Mouse (Mus musculus): ENCODE measurements around the gene Fchsd2. TPM values are rescaled to one million over a fixed set of nuclear protein-coding genes. Genes with fewer than 3 reads are reported as not detected.

Fchsd2 gene
- polyA plus RNA-seq, 1 experiment, result 0.02 TPM

DNA sequence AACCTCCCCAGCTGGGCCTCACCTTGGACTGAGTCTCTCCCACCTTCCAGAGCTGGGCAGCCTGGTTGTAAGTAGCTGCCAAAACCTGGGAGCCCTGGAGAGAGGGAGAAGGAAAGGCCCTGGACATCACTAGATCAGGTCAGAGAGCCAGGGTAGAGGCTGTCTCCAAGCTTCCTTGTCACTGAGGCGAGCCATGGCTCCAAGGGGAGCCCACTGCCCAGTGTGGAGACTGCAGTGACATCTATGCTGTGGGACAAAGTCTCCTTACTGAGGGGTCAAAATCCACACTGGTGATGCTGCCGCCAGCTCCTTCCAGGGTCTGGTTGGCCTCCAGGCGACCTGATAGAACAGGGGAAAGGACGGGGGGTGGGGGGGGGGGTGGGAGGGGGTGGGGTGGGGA lies 199.4 kb downstream of the Fchsd2 start:
- Histone ChIP-seq H3K27me3 (ENCODE audit: control insufficient read depth) (peaks cover 10% of the 10 kb centered on the region), H3K36me3 (ENCODE audit: control insufficient read depth) (no peaks in the 10 kb centered on the region; the same call in 1 of the 2 replicates), H3K9me3 (ENCODE audit: control insufficient read depth, low read length) (no peaks in the 10 kb centered on the region), H3K4me1 (ENCODE audit: control insufficient read depth) (peaks cover 4% of the 10 kb centered on the region; the same call in 1 of the 2 replicates), H3K4me3 (replicated peaks) (no peak overlapping the region)
- TF ChIP-seq TAL1 (IDR thresholded peaks at IDR 0.05; ENCODE audit: low read length), result no peak
- no peak for TF ChIP-seq GATA1 (IDR thresholded peaks at IDR 0.05; ENCODE audit: low read length)

DNA sequence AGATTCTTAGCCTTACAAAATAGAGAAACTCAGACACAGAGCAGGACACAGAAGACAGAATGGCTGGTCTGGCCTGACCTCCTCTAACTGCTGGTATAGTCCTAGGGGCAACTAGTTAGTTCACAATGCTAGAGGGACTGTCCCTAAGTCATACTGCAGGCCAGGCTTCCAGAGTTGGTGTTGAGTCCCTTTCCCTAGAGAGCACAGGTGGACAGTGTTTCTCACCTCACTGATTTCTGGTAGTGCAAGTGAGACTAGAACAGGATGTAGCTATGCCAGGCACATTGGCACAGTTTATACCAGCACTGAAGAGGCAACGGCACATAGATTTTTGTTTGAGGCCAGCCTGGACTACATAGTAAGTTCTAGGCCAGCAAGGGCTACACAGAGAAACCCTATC lies 200.0 kb downstream of the Fchsd2 start:
- TF ChIP-seq TAL1 (IDR thresholded peaks at IDR 0.05; ENCODE audit: low read length), result no peak
- TF ChIP-seq GATA1 (IDR thresholded peaks at IDR 0.05; ENCODE audit: low read length), result no peak
- H3K27me3 ChIP-seq (ENCODE audit: control insufficient read depth), result peaks cover 14% of the 10 kb centered on the region
- H3K36me3 ChIP-seq (ENCODE audit: control insufficient read depth), result no peaks in the 10 kb centered on the region; the same call in 1 of the 2 replicates
- H3K4me3 ChIP-seq (replicated peaks), result no peak overlapping the region
- peaks cover 5% of the 10 kb centered on the region; the same call in 1 of the 2 replicates for H3K4me1 ChIP-seq (ENCODE audit: control insufficient read depth)
- H3K9me3 ChIP-seq (ENCODE audit: control insufficient read depth, low read length), result no peaks in the 10 kb centered on the region

DNA sequence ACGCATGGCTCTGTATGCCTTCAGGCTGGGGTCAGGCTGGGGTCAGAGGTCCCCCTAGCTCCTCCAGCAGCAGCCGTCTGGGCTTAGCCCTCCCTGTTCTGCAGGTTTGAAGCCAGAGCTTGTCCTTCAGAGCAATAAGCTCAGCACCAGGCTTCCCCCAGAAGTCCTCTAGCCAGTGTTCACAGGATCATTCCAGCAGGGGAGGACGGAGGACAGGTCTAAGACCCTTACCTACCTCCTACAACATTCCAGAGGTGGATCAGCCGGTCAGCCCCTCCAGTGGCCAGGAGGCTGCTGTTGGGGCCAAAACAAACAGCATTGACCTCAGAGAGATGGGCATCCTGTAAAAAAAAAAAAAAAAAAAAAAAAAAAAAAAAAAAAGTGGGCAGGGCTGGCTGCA lies 200.5 kb downstream of the Fchsd2 start:
- Histone ChIP-seq H3K4me1 (ENCODE audit: control insufficient read depth) (peaks cover 5% of the 10 kb centered on the region; the same call in 1 of the 2 replicates), H3K36me3 (ENCODE audit: control insufficient read depth) (no peaks in the 10 kb centered on the region; the same call in 1 of the 2 replicates), H3K9me3 (ENCODE audit: control insufficient read depth, low read length) (no peaks in the 10 kb centered on the region), H3K4me3 (replicated peaks) (no peak overlapping the region), H3K27me3 (ENCODE audit: control insufficient read depth) (peaks cover 18% of the 10 kb centered on the region)
- TF ChIP-seq TAL1 (IDR thresholded peaks at IDR 0.05; ENCODE audit: low read length) (no peak), GATA1 (IDR thresholded peaks at IDR 0.05; ENCODE audit: low read length) (no peak)

DNA sequence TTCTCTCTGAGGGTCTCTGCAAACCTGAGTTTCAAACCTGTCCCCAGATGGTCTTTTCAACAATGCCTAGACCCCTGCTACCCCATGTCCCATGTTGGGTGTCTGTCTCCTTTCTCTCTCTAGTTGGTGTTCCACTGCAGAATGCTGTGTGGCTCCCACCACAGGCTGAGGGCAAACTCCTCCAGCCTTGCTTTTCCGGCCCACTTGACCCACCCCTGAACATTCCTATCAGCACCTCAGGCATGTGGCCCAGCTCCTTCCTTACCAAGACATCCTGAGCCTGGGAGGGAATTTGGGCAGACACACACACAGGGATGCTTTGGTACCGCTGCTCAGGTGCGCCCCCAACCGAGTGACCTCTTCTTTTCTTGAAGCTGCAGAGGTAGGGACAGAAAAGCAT lies 200.9 kb downstream of the Fchsd2 start:
- TF ChIP-seq TAL1 (IDR thresholded peaks at IDR 0.05; ENCODE audit: low read length), result no peak
- TF ChIP-seq GATA1 (IDR thresholded peaks at IDR 0.05; ENCODE audit: low read length), result no peak
- no peaks in the 10 kb centered on the region; the same call in 1 of the 2 replicates for H3K36me3 ChIP-seq (ENCODE audit: control insufficient read depth)
- H3K27me3 ChIP-seq (ENCODE audit: control insufficient read depth), result peaks cover 19% of the 10 kb centered on the region
- no peaks in the 10 kb centered on the region for H3K9me3 ChIP-seq (ENCODE audit: control insufficient read depth, low read length)
- no peak overlapping the region for H3K4me3 ChIP-seq (replicated peaks)
- peaks cover 5% of the 10 kb centered on the region; the same call in 1 of the 2 replicates for H3K4me1 ChIP-seq (ENCODE audit: control insufficient read depth)

DNA sequence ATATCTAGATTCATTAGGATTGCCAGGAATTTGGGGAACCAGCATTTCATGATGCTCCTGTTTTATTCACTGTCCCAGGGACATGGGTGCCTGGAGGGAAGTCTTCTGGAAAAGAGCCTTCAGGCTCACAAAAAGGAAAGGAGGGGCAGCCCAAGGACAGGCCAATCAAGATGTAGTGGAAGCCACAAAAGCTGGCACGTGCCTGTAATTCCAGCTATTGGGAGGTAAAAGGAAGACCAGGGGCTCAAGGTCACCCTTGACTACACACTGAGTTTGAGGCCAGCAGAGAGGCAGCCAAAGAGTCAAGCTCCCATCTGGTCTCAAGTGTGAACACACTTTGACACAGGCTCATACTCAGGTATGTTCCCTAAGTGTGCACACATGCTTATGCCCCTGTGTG lies 202.8 kb downstream of the Fchsd2 start:
- H3K36me3 ChIP-seq (ENCODE audit: control insufficient read depth), result no peaks in the 10 kb centered on the region; the same call in 1 of the 2 replicates
- H3K27me3 ChIP-seq (ENCODE audit: control insufficient read depth), result peaks cover 30% of the 10 kb centered on the region
- H3K9me3 ChIP-seq (ENCODE audit: control insufficient read depth, low read length), result no peaks in the 10 kb centered on the region
- peaks cover 5% of the 10 kb centered on the region; the same call in 1 of the 2 replicates for H3K4me1 ChIP-seq (ENCODE audit: control insufficient read depth)
- no peak overlapping the region for H3K4me3 ChIP-seq (replicated peaks)
- TF ChIP-seq TAL1 (IDR thresholded peaks at IDR 0.05; ENCODE audit: low read length) (no peak), GATA1 (IDR thresholded peaks at IDR 0.05; ENCODE audit: low read length) (no peak)

DNA sequence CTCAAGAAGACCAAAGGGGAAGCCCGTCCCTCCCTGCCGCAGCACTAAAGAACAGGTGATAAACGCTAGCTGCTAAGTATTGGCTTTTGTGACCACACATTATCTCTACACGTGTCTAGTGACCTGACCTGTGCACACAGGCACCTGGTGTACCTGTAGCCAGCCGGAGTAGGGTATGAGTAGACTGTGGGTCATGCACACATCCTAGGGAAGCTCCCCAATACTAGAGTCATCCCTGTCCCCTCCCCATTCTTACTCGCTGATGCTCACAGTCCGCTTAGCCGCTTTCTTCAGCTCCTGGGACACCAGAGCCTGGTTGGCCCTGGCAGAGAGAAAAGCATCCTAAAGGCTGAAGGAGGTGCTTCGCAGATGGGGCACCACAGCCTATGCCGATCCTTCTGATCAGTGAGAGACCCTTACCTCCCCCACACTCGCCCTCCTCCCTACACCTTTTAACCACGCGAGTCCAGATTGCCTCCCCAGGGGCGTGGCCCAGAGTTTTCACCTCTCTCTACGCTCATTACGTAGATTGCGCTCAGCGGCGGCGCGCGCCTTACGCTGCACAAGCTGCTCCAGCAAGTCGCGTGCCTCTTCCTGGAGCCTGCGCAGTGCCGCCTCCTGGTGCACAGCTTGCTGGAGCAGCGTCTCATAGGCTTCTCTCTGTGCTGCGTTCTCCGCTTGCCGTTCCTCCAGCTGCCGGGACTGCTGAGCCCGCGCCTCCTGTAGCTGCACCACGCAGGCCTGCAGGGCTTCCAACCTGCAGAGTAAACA lies 203.8 kb downstream of the Fchsd2 start:
- Histone ChIP-seq H3K36me3 (ENCODE audit: control insufficient read depth) (no peaks in the 10 kb centered on the region), H3K4me3 (replicated peaks) (no peak overlapping the region), H3K27me3 (ENCODE audit: control insufficient read depth) (peaks cover 40% of the 10 kb centered on the region), H3K9me3 (ENCODE audit: control insufficient read depth, low read length) (no peaks in the 10 kb centered on the region), H3K4me1 (ENCODE audit: control insufficient read depth) (peaks cover 10% of the 10 kb centered on the region)
- TF ChIP-seq GATA1 (IDR thresholded peaks at IDR 0.05; ENCODE audit: low read length), result no peak
- TF ChIP-seq TAL1 (IDR thresholded peaks at IDR 0.05; ENCODE audit: low read length), result no peak

GRCm38 (mm10) chr7:101297023-101297405 lies 204.4 kb downstream of the Fchsd2 start:
- Histone ChIP-seq H3K9me3 (ENCODE audit: control insufficient read depth, low read length) (no peaks in the 10 kb centered on the region), H3K27me3 (ENCODE audit: control insufficient read depth) (peaks cover 46% of the 10 kb centered on the region), H3K4me1 (ENCODE audit: control insufficient read depth) (peaks cover 16% of the 10 kb centered on the region), H3K36me3 (ENCODE audit: control insufficient read depth) (no peaks in the 10 kb centered on the region), H3K4me3 (replicated peaks) (no peak overlapping the region)
- TF ChIP-seq TAL1 (IDR thresholded peaks at IDR 0.05; ENCODE audit: low read length), result no peak

DNA sequence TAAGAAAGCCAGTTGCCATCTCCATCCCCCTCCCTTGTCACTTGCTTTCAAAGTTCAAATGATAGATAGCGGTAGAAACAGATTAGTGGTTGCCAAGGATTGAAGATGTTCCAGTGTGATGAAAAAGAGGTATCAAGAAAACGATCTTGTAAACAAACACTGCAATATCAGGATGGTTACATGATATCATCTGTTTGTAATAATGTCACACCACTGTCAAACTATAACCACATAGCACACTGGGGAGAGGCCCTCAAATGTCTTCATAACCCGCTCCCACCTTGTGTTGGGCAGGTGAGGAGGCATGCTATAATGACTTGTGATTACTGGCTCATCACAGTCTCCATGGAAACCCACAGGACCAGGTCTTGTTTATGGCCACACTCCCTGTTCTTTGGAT lies 205.7 kb downstream of the Fchsd2 start:
- H3K27me3 ChIP-seq (ENCODE audit: control insufficient read depth), result peaks cover 46% of the 10 kb centered on the region
- no peak overlapping the region for H3K4me3 ChIP-seq (replicated peaks)
- no peaks in the 10 kb centered on the region for H3K36me3 ChIP-seq (ENCODE audit: control insufficient read depth)
- H3K4me1 ChIP-seq (ENCODE audit: control insufficient read depth), result peaks cover 21% of the 10 kb centered on the region
- no peaks in the 10 kb centered on the region for H3K9me3 ChIP-seq (ENCODE audit: control insufficient read depth, low read length)
- no peak for TF ChIP-seq TAL1 (IDR thresholded peaks at IDR 0.05; ENCODE audit: low read length)
- no peak for TF ChIP-seq GATA1 (IDR thresholded peaks at IDR 0.05; ENCODE audit: low read length)

- TF ChIP-seq TAL1 (IDR thresholded peaks at IDR 0.05; ENCODE audit: low read length) (no peak), GATA1 (IDR thresholded peaks at IDR 0.05; ENCODE audit: low read length) (no peak)
- H3K27me3 ChIP-seq (ENCODE audit: control insufficient read depth), result peaks cover 43% of the 10 kb centered on the region
- H3K9me3 ChIP-seq (ENCODE audit: control insufficient read depth, low read length), result no peaks in the 10 kb centered on the region
These were observed 208.8 kb downstream of the Fchsd2 start for GRCm38 (mm10) chr7:101301361-101301880.

More at GRCm38 (mm10) chr7:101301361-101301880, 208.8 kb downstream of the Fchsd2 start:
- peaks cover 24% of the 10 kb centered on the region for H3K4me1 ChIP-seq (ENCODE audit: control insufficient read depth)
- no peaks in the 10 kb centered on the region for H3K36me3 ChIP-seq (ENCODE audit: control insufficient read depth)
- peak overlapping the region; percentile 67 for H3K4me3 ChIP-seq (replicated peaks)
